Mouse (Mus musculus): ENCODE measurements around the gene Lin7a. TPM values are rescaled to one million over a fixed set of nuclear protein-coding genes. Genes with fewer than 3 reads are reported as not detected.
"Not testable (repeated sequence)": the region's sequence is repeated elsewhere in the genome, so short reads cannot be mapped to it uniquely, and the experiment has no call there.

The Lin7a gene
- total and polyA plus RNA-seq, 3 experiments = not detected

DNA sequence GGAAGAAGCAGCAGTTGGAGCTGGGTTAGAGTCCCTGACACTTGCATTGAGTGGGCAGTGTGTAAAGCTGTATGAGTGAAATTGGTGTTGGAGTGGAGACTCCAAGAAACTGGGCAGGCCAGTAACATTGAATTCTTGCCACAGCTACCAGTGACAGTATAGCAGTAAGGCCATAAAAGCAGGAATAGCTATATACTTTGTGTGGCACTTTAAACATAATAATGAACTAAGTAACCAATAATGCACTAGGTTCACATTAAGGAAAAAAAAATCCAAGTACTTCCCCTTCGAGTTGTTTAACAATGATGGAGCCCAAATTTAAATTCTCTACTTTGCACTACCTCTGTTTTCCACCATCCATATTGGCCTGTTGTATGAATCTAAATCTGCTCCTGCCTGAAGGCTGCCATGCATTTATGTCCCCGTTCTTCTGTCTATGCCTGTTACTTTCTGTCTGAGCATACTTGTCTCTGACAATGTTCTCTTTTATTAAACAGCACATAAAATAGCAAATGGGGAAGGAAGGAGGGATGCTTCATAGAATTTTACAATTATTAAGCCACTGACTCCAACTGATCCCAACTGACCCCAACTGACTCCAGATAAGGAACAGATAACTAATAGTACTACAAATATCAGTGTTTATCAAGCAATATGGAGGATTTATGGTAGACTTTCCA, 31.7 kb upstream of the Lin7a start:
- no peaks in the 10 kb centered on the region for H3K36me3 ChIP-seq (replicated peaks)
- no peak for DNase-seq (ENCODE audit: low spot score)
- no peak for ATAC-seq (ENCODE audit: extremely low read depth, insufficient number of reproducible peaks, low FRiP score, poor library complexity, severe bottlenecking)
- peaks cover 6% of the 10 kb centered on the region; the same call in 1 of the 2 replicates for H3K9me3 ChIP-seq (replicated peaks)
- H3K27me3 ChIP-seq (ENCODE audit: insufficient read depth, low read length) = no peaks in the 10 kb centered on the region
- H3K4me1 ChIP-seq (ENCODE audit: insufficient read depth, low read depth, low read length) = no peaks in the 10 kb centered on the region
- no peak overlapping the region for H3K4me3 ChIP-seq (ENCODE audit: low read depth, low read length)
- no peak for TF ChIP-seq POLR2AphosphoS5 (IDR thresholded peaks at IDR 0.05; ENCODE audit: insufficient replicate concordance, low read depth, low read length)
- no peak for TF ChIP-seq GATA1 (IDR thresholded peaks at IDR 0.05; ENCODE audit: borderline replicate concordance, low read length)
- no peak for TF ChIP-seq TAL1 (conservative IDR thresholded peaks at IDR 0.05; ENCODE audit: low read depth, low read length)
- TF ChIP-seq CTCF (IDR thresholded peaks at IDR 0.05; ENCODE audit: low read depth, low read length) = no peak
- no peak for TF ChIP-seq GATA2 (IDR thresholded peaks at IDR 0.05; ENCODE audit: borderline replicate concordance, low read depth, low read length)

DNA sequence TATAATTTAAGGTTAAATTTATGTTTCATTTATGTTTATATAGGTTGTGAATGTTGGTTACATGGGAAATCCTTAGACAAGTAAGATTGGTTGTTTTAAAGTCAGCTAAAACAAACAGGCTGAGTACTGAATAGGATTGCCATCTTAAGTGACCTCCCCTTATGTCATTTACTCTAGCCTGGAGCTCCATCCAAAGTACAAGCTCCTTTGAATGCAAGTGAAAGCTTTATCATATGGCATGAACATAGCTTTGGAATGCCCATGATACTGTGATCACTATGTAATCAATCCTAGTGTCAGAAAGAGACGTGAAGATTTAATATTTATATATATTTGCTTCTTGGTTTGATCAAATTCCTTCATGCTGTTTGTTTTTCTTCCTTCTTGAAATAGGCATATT, 31.0 kb upstream of the Lin7a start:
- TF ChIP-seq GATA2 (IDR thresholded peaks at IDR 0.05; ENCODE audit: borderline replicate concordance, low read depth, low read length) = no peak
- no peak for TF ChIP-seq TAL1 (conservative IDR thresholded peaks at IDR 0.05; ENCODE audit: low read depth, low read length)
- TF ChIP-seq POLR2AphosphoS5 (IDR thresholded peaks at IDR 0.05; ENCODE audit: insufficient replicate concordance, low read depth, low read length) = no peak
- TF ChIP-seq GATA1 (IDR thresholded peaks at IDR 0.05; ENCODE audit: borderline replicate concordance, low read length) = no peak
- TF ChIP-seq CTCF (IDR thresholded peaks at IDR 0.05; ENCODE audit: low read depth, low read length) = no peak
- no peak for ATAC-seq (ENCODE audit: extremely low read depth, insufficient number of reproducible peaks, low FRiP score, poor library complexity, severe bottlenecking)

DNA sequence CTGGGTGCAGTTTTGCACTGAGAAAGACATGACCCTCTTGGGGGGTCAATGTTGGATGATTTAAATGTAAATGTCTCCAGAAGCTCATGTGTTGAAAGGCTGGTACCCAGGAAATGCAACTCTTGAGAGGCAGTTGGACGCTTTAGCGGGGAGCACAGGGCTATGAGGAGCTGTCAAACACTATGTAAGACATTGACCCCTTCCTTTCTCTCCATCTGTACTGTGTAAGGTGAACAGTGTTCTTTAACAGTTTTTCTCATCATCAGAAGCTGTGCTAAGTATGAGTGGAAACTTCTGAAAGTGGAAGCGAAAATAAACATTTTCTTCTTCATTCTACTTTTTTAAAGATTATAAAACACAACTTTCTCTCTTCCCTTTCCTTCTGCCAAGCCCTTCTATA, 30.5 kb upstream of the Lin7a start:
- Histone ChIP-seq H3K9me3 (replicated peaks) (peaks cover 6% of the 10 kb centered on the region; the same call in 1 of the 2 replicates), H3K36me3 (replicated peaks) (no peaks in the 10 kb centered on the region), H3K27me3 (ENCODE audit: insufficient read depth, low read length) (no peaks in the 10 kb centered on the region), H3K4me1 (ENCODE audit: insufficient read depth, low read depth, low read length) (no peaks in the 10 kb centered on the region), H3K4me3 (ENCODE audit: low read depth, low read length) (no peak overlapping the region)
- no peak for ATAC-seq (ENCODE audit: extremely low read depth, insufficient number of reproducible peaks, low FRiP score, poor library complexity, severe bottlenecking)
- TF ChIP-seq GATA1 (IDR thresholded peaks at IDR 0.05; ENCODE audit: borderline replicate concordance, low read length) = no peak
- no peak for TF ChIP-seq GATA2 (IDR thresholded peaks at IDR 0.05; ENCODE audit: borderline replicate concordance, low read depth, low read length)
- no peak for TF ChIP-seq POLR2AphosphoS5 (IDR thresholded peaks at IDR 0.05; ENCODE audit: insufficient replicate concordance, low read depth, low read length)
- no peak for TF ChIP-seq CTCF (IDR thresholded peaks at IDR 0.05; ENCODE audit: low read depth, low read length)
- no peak for TF ChIP-seq TAL1 (conservative IDR thresholded peaks at IDR 0.05; ENCODE audit: low read depth, low read length)
- DNase-seq (ENCODE audit: low spot score) = no peak

More for the DNA sequence above, 31.0 kb upstream of the Lin7a start:
- H3K4me1 ChIP-seq (ENCODE audit: insufficient read depth, low read depth, low read length) = no peaks in the 10 kb centered on the region
- no peaks in the 10 kb centered on the region for H3K36me3 ChIP-seq (replicated peaks)
- no peaks in the 10 kb centered on the region for H3K27me3 ChIP-seq (ENCODE audit: insufficient read depth, low read length)
- H3K9me3 ChIP-seq (replicated peaks) = peaks cover 6% of the 10 kb centered on the region; the same call in 1 of the 2 replicates
- no peak for DNase-seq (ENCODE audit: low spot score)
- H3K4me3 ChIP-seq (ENCODE audit: low read depth, low read length) = no peak overlapping the region

DNA sequence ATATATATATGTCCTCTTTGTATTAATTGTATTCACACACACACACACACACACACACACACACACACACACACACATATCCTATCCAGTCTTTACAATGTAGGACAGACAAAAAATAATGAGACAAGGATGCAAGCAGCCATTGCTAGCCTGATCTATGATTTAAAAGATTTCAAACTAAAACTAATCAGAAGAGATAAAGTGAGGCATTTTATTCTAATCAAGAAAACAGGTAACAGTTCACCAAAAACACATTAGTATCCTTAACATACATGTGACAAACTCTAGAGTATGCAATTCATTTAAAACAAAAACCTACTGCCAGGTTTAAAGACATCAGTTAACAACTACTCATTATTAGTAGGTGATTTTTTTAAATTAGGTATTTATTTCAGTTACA, 30.1 kb upstream of the Lin7a start:
- Histone ChIP-seq H3K4me1 (ENCODE audit: insufficient read depth, low read depth, low read length) (no peaks in the 10 kb centered on the region), H3K9me3 (replicated peaks) (peaks cover 6% of the 10 kb centered on the region; the same call in 1 of the 2 replicates), H3K4me3 (ENCODE audit: low read depth, low read length) (no peak overlapping the region), H3K27me3 (ENCODE audit: insufficient read depth, low read length) (no peaks in the 10 kb centered on the region), H3K36me3 (replicated peaks) (no peaks in the 10 kb centered on the region)
- DNase-seq (ENCODE audit: low spot score) = no peak
- ATAC-seq (ENCODE audit: extremely low read depth, insufficient number of reproducible peaks, low FRiP score, poor library complexity, severe bottlenecking) = no peak
- TF ChIP-seq TAL1 (conservative IDR thresholded peaks at IDR 0.05; ENCODE audit: low read depth, low read length) (no peak), GATA1 (IDR thresholded peaks at IDR 0.05; ENCODE audit: borderline replicate concordance, low read length) (no peak), CTCF (IDR thresholded peaks at IDR 0.05; ENCODE audit: low read depth, low read length) (no peak), POLR2AphosphoS5 (IDR thresholded peaks at IDR 0.05; ENCODE audit: insufficient replicate concordance, low read depth, low read length) (no peak), GATA2 (IDR thresholded peaks at IDR 0.05; ENCODE audit: borderline replicate concordance, low read depth, low read length) (no peak)

DNA sequence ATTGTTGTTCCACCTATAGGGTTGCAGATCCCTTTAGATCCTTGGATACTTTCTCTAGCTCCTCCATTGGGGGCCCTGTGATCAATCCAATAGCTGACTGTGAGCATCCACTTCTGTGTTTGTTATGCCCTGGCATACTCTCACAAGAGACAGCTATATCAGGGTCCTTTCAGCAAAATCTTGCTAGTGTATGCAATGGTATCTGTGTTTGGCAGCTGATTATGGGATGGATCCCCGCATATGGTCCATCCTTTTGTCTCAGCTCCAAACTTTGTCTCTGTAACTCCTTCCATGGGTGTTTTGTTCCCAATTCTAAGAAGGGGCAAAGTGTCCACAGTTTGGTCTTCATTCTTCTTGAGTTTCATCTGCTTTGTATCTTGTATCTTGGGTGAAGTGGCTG, 29.5 kb upstream of the Lin7a start:
- not testable (repeated sequence) for DNase-seq (ENCODE audit: low spot score); H3K27me3 ChIP-seq (ENCODE audit: insufficient read depth, low read length); H3K4me1 ChIP-seq (ENCODE audit: insufficient read depth, low read depth, low read length); H3K36me3 ChIP-seq (replicated peaks); H3K4me3 ChIP-seq (ENCODE audit: low read depth, low read length); H3K9me3 ChIP-seq (replicated peaks); ATAC-seq (ENCODE audit: extremely low read depth, insufficient number of reproducible peaks, low FRiP score, poor library complexity, severe bottlenecking)

DNA sequence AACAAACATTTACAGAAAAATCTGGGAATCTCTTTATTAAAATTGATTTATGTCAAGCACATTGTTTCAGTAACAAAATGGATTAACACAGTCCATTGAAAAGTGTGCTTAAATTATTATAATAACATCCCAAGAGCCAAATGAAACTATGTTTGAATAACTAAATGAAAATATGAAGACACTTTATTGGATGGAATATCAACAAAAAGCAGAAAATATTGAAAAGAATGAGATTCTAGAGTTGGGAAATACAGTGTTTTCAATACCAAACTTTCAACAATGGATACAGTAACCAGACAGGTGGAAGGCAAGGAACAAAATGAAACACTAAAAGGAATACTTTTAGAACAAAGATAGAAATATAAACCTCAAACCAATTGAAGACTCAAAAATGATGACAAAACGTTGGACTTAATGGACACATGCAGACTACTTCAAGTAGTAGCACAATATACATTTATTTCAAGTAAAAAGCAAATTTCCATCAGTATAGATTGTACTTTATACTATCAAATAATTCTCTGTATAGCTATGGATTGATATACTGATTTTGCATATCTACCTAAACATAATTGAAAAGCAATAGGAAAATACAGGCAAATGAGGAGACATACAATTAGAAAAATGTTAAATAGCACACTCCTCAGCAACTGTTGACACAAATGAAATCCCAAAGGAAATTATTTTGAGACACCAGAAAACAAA, 28.6 kb upstream of the Lin7a start:
- H3K27me3 ChIP-seq (ENCODE audit: insufficient read depth, low read length) = no peaks in the 10 kb centered on the region
- no peaks in the 10 kb centered on the region for H3K36me3 ChIP-seq (replicated peaks)
- peaks cover 6% of the 10 kb centered on the region; the same call in 1 of the 2 replicates for H3K9me3 ChIP-seq (replicated peaks)
- no peak for TF ChIP-seq CTCF (IDR thresholded peaks at IDR 0.05; ENCODE audit: low read depth, low read length)
- no peak for TF ChIP-seq POLR2AphosphoS5 (IDR thresholded peaks at IDR 0.05; ENCODE audit: insufficient replicate concordance, low read depth, low read length)
- TF ChIP-seq TAL1 (conservative IDR thresholded peaks at IDR 0.05; ENCODE audit: low read depth, low read length) = no peak
- no peak for TF ChIP-seq GATA1 (IDR thresholded peaks at IDR 0.05; ENCODE audit: borderline replicate concordance, low read length)
- no peaks in the 10 kb centered on the region for H3K4me1 ChIP-seq (ENCODE audit: insufficient read depth, low read depth, low read length)
- no peak for DNase-seq (ENCODE audit: low spot score)
- ATAC-seq (ENCODE audit: extremely low read depth, insufficient number of reproducible peaks, low FRiP score, poor library complexity, severe bottlenecking) = no peak
- no peak overlapping the region for H3K4me3 ChIP-seq (ENCODE audit: low read depth, low read length)

All from G1E (cell line).